Mouse (Mus musculus): ENCODE results near the gene Unc5cl.

DNA sequence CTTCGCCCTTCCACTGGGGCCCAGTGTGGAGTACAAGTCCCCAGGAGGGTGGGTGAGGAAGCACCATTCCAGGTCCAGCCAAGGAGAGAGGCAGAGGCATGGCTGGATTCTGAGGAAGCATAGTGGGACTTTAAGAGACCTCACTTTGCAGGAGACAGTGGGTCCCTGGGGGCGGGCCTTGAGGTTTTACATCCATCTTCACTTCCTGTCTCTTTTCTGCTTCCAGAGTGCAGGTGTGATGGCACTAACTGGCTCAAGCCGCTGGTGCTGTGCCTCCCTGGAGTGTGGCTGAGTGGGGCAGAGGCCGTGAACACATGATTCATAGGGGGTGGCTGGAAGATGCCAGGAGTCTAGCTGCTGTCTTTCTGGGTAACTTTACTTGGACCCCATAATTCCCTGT, 54.9 kb downstream of the Unc5cl start:
- no peak for TF ChIP-seq CTCF (IDR thresholded peaks at IDR 0.05; ENCODE audit: low read depth, low read length)
- no peak for TF ChIP-seq POLR2A (IDR thresholded peaks at IDR 0.05; ENCODE audit: extremely low read depth, insufficient read depth, low read length)

Data from liver, adult 2 months (tissue).